Mouse (Mus musculus): ENCODE data around the gene Esp31.

Gene Esp31

DNA sequence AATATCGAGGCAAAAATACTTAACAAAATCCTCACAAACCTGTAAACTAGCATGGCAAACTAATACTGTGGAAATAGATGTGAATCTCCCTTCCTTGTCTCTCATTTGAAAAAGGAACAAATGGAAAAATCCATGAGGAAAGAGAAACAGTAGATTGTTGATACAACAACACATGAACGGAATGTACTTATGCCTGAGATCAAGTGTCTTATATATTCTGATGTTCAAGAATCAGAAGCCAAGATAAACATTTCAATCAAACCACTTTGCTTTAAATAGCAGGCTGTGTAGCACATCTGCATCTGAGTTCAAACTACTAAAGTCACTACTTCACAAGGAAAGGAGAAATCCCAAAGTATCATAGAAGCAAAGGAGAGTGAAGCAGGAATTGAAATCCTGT lies at the start of gene Esp31:
Esp31 (plus strand) TSS at position 301 of the 400 bp plus-strand sequence.
- DNase-seq = no peak
